Mouse (Mus musculus): Measurements from ENCODE around the gene Zfp62. TPM values are rescaled to one million over a fixed set of nuclear protein-coding genes. Genes with fewer than 3 reads are reported as not detected.

The Zfp62 gene
- polyA plus RNA-seq, 1 experiment from 2014 or later, result 33.9 TPM

- Histone ChIP-seq H3K4me1 (ENCODE audit: control insufficient read depth, insufficient read depth, low read length) (peaks cover 22% of the 10 kb centered on the region), H3K27me3 (ENCODE audit: control insufficient read depth, insufficient read depth, low read length) (no peaks in the 10 kb centered on the region), H3K4me3 (ENCODE audit: low read depth, low read length) (peak overlapping the region; percentile 57), H3K4me2 (peak overlapping the region; percentile 68), H3K36me3 (ENCODE audit: control insufficient read depth, insufficient read depth, low read length) (no peaks in the 10 kb centered on the region), H3K27ac (ENCODE audit: low read depth, low read length) (peak overlapping the region; percentile 92), H3K9ac (ENCODE audit: low read depth, low read length) (peak overlapping the region; percentile 73), H3K9me3 (replicated peaks; ENCODE audit: control insufficient read depth, low read length) (no peaks in the 10 kb centered on the region)
- ATAC-seq (replicated peaks; ENCODE audit: insufficient number of reproducible peaks, low FRiP score, low TSS enrichment), result no peak
- 22% methylated on average over 11 of the region's 11 CpGs for WGBS (ENCODE audit: insufficient replicate concordance)
These were observed 40.0 kb downstream of the Zfp62 start for GRCm38 (mm10) chr11:49242944-49243626.

GRCm38 (mm10) chr11:49243727-49244594 lies 40.9 kb downstream of the Zfp62 start, which contains the start of gene Mgat1:
Gene Mgat1, plus strand, starts transcription at chr11:49244191.
- Histone ChIP-seq H3K4me2 (peak within 1 kb of the TSS; percentile 68), H3K9ac (ENCODE audit: low read depth, low read length) (peak within 1 kb of the TSS; percentile 73), H3K9me3 (replicated peaks; ENCODE audit: control insufficient read depth, low read length) (no peaks in the 10 kb centered on the region), H3K4me3 (ENCODE audit: low read depth, low read length) (peak within 1 kb of the TSS; percentile 57), H3K4me1 (ENCODE audit: control insufficient read depth, insufficient read depth, low read length) (peaks cover 26% of the 10 kb centered on the region), H3K36me3 (ENCODE audit: control insufficient read depth, insufficient read depth, low read length) (no peaks in the 10 kb centered on the region), H3K27me3 (ENCODE audit: control insufficient read depth, insufficient read depth, low read length) (no peaks in the 10 kb centered on the region), H3K27ac (ENCODE audit: low read depth, low read length) (peak within 1 kb of the TSS; percentile 92)
- peak; percentile 92 for ATAC-seq (replicated peaks; ENCODE audit: insufficient number of reproducible peaks, low FRiP score, low TSS enrichment)
- under 1% methylated on average over 58 of the region's 60 CpGs for WGBS (ENCODE audit: insufficient replicate concordance)

GRCm38 (mm10) chr11:49244595-49244930 lies 41.5 kb downstream of the Zfp62 start:
- H3K4me3 ChIP-seq (ENCODE audit: low read depth, low read length), result peak overlapping the region; percentile 57
- no peaks in the 10 kb centered on the region for H3K36me3 ChIP-seq (ENCODE audit: control insufficient read depth, insufficient read depth, low read length)
- H3K27ac ChIP-seq (ENCODE audit: low read depth, low read length), result peak overlapping the region; percentile 92
- no peaks in the 10 kb centered on the region for H3K27me3 ChIP-seq (ENCODE audit: control insufficient read depth, insufficient read depth, low read length)
- 0% methylated on average over 4 of the region's 4 CpGs for WGBS (ENCODE audit: insufficient replicate concordance)
- no peaks in the 10 kb centered on the region for H3K9me3 ChIP-seq (replicated peaks; ENCODE audit: control insufficient read depth, low read length)
- no peak for ATAC-seq (replicated peaks; ENCODE audit: insufficient number of reproducible peaks, low FRiP score, low TSS enrichment)
- peak overlapping the region; percentile 68 for H3K4me2 ChIP-seq
- H3K4me1 ChIP-seq (ENCODE audit: control insufficient read depth, insufficient read depth, low read length), result peaks cover 30% of the 10 kb centered on the region
- H3K9ac ChIP-seq (ENCODE audit: low read depth, low read length), result peak overlapping the region; percentile 73

DNA sequence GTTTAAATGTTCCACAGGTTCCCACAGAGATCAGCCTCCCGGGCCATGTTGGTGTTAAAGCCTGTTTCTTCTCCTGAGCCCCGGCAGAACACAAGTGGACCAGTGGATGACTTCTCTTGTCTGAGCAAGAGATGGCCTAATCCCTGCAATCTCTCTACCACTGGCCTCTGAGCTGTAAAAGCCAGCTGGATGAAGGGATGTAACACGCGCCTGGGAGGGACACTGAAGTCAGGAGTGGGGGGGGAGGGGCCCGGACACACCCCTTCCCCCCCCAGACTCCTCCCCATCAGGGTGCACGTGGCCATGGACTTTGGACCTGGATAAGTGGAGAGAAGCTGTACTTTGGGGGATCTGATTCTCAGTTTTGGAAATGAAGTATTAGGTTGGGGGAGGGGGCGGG lies 42.1 kb downstream of the Zfp62 start:
- 19% methylated on average over 7 of the region's 7 CpGs for WGBS (ENCODE audit: insufficient replicate concordance)
- ATAC-seq (replicated peaks; ENCODE audit: insufficient number of reproducible peaks, low FRiP score, low TSS enrichment), result no peak
- Histone ChIP-seq H3K9me3 (replicated peaks; ENCODE audit: control insufficient read depth, low read length) (no peaks in the 10 kb centered on the region), H3K27me3 (ENCODE audit: control insufficient read depth, insufficient read depth, low read length) (no peaks in the 10 kb centered on the region), H3K9ac (ENCODE audit: low read depth, low read length) (no peak overlapping the region), H3K4me3 (ENCODE audit: low read depth, low read length) (peak overlapping the region; percentile 57), H3K4me1 (ENCODE audit: control insufficient read depth, insufficient read depth, low read length) (peaks cover 33% of the 10 kb centered on the region), H3K36me3 (ENCODE audit: control insufficient read depth, insufficient read depth, low read length) (no peaks in the 10 kb centered on the region), H3K4me2 (peak overlapping the region; percentile 68), H3K27ac (ENCODE audit: low read depth, low read length) (peak overlapping the region; percentile 92; the same call in 1 of the 2 replicates)

- H3K36me3 ChIP-seq (ENCODE audit: control insufficient read depth, insufficient read depth, low read length), result no peaks in the 10 kb centered on the region
- H3K27me3 ChIP-seq (ENCODE audit: control insufficient read depth, insufficient read depth, low read length), result no peaks in the 10 kb centered on the region
- H3K27ac ChIP-seq (ENCODE audit: low read depth, low read length), result peak overlapping the region; percentile 1; the same call in 1 of the 2 replicates
- WGBS (ENCODE audit: insufficient replicate concordance), result 18% methylated on average over 12 of the region's 12 CpGs
- no peaks in the 10 kb centered on the region for H3K9me3 ChIP-seq (replicated peaks; ENCODE audit: control insufficient read depth, low read length)
- peak overlapping the region; percentile 57 for H3K4me3 ChIP-seq (ENCODE audit: low read depth, low read length)
- peaks cover 33% of the 10 kb centered on the region for H3K4me1 ChIP-seq (ENCODE audit: control insufficient read depth, insufficient read depth, low read length)
- ATAC-seq (replicated peaks; ENCODE audit: insufficient number of reproducible peaks, low FRiP score, low TSS enrichment), result no peak
- H3K4me2 ChIP-seq, result peak overlapping the region; percentile 68
- H3K9ac ChIP-seq (ENCODE audit: low read depth, low read length), result no peak overlapping the region
These were observed 42.7 kb downstream of the Zfp62 start for GRCm38 (mm10) chr11:49245634-49246415.

DNA sequence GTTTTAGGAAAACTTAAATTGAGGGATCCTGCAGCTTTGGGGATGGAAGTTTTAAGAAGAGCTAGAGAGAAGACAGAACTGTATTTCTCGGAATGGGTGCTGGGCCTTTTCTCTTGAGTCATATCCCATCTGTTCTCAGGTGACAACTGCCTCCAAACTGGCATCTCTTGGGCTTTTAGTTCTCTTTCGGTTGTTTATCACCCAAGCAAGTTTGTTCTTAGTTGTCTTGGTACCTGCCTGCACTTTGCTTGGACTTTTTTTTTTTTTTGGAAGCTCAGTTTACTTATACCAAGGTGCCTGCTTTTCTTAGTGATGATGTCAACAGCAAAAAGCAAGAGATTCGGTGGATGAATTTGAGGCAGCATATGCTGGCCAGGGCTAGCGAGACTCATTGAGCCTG lies 43.4 kb downstream of the Zfp62 start:
- no peak overlapping the region for H3K9ac ChIP-seq (ENCODE audit: low read depth, low read length)
- H3K4me3 ChIP-seq (ENCODE audit: low read depth, low read length), result no peak overlapping the region
- H3K9me3 ChIP-seq (replicated peaks; ENCODE audit: control insufficient read depth, low read length), result no peaks in the 10 kb centered on the region
- peaks cover 38% of the 10 kb centered on the region for H3K4me1 ChIP-seq (ENCODE audit: control insufficient read depth, insufficient read depth, low read length)
- no peak for ATAC-seq (replicated peaks; ENCODE audit: insufficient number of reproducible peaks, low FRiP score, low TSS enrichment)
- no peak overlapping the region for H3K27ac ChIP-seq (ENCODE audit: low read depth, low read length)
- H3K4me2 ChIP-seq, result no peak overlapping the region
- H3K27me3 ChIP-seq (ENCODE audit: control insufficient read depth, insufficient read depth, low read length), result no peaks in the 10 kb centered on the region
- WGBS (ENCODE audit: insufficient replicate concordance), result 81% methylated on average over 4 of the region's 4 CpGs
- H3K36me3 ChIP-seq (ENCODE audit: control insufficient read depth, insufficient read depth, low read length), result no peaks in the 10 kb centered on the region

DNA sequence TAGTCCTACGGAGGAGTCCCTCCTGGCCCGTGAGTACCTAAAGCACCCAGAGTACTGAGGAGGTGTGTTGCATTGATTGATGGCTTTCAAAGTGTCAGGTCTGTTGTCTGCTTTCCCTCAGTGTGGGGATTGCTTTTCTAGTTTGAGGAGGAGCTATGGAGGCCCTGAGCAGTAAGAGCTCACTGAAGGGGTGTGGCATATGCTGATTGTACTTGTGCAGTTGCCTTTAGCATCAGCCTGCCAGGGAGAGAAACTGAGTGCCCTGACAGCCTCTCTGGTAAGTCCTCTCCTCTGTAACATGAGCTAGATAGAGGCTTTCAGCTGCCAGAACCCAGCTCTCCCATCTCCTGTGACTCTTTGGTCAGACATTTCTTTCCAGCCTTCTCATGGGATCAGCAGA lies 44.2 kb downstream of the Zfp62 start:
- no peak for ATAC-seq (replicated peaks; ENCODE audit: insufficient number of reproducible peaks, low FRiP score, low TSS enrichment)
- no peak overlapping the region for H3K27ac ChIP-seq (ENCODE audit: low read depth, low read length)
- WGBS (ENCODE audit: insufficient replicate concordance), result 45% methylated on average over 2 of the region's 2 CpGs

DNA sequence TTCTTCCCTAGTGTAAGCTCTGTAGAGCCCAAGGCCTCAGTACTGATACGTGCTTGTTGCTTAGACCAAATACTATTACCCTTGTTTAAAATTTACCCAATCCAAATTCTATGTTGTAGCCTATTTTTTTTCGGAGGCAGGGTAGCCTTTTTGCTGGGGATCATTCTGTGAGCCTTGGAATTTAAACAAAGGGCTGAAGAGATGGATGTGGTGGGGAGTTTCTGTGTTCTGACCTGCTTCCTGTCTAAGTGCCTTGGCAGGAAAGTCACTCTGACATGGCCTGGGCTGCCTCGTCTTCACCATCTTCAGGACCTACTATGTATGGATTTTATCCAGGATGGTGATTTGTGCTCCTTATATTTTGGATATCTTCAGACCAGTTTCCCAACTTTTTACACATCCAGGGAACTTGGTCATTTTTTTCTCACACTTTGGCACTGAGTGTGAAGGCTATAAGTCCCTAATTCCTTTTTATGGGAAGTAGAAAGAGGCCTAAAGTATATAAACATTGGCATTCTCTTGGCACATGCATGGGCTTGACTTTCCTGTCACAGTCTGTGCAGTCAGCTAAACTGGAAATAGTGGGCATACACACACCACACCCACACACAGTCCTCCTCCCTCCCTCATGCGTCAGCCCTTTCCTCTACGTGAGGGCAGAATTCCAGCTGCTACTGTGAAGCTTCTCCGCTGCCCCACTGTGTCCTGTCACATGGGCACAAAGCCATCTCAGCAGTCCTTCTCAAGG lies 45.3 kb downstream of the Zfp62 start:
- Histone ChIP-seq H3K4me1 (ENCODE audit: control insufficient read depth, insufficient read depth, low read length) (peaks cover 43% of the 10 kb centered on the region), H3K4me3 (ENCODE audit: low read depth, low read length) (no peak overlapping the region), H3K27me3 (ENCODE audit: control insufficient read depth, insufficient read depth, low read length) (no peaks in the 10 kb centered on the region), H3K36me3 (ENCODE audit: control insufficient read depth, insufficient read depth, low read length) (0 out of 2 replicates have a peak, but pooled peaks cover 4% of the 10 kb centered on the region), H3K27ac (ENCODE audit: low read depth, low read length) (peak overlapping the region; percentile 35; the same call in 1 of the 2 replicates), H3K4me2 (no peak overlapping the region), H3K9ac (ENCODE audit: low read depth, low read length) (no peak overlapping the region), H3K9me3 (replicated peaks; ENCODE audit: control insufficient read depth, low read length) (no peaks in the 10 kb centered on the region)
- WGBS (ENCODE audit: insufficient replicate concordance), result 67% methylated on average over 6 of the region's 6 CpGs
- ATAC-seq (replicated peaks; ENCODE audit: insufficient number of reproducible peaks, low FRiP score, low TSS enrichment), result no peak

More for the DNA sequence above, 44.2 kb downstream of the Zfp62 start:
- H3K27me3 ChIP-seq (ENCODE audit: control insufficient read depth, insufficient read depth, low read length), result no peaks in the 10 kb centered on the region
- H3K4me3 ChIP-seq (ENCODE audit: low read depth, low read length), result no peak overlapping the region
- H3K36me3 ChIP-seq (ENCODE audit: control insufficient read depth, insufficient read depth, low read length), result no peaks in the 10 kb centered on the region
- H3K4me1 ChIP-seq (ENCODE audit: control insufficient read depth, insufficient read depth, low read length), result peaks cover 43% of the 10 kb centered on the region
- no peak overlapping the region for H3K9ac ChIP-seq (ENCODE audit: low read depth, low read length)
- no peak overlapping the region for H3K4me2 ChIP-seq
- H3K9me3 ChIP-seq (replicated peaks; ENCODE audit: control insufficient read depth, low read length), result no peaks in the 10 kb centered on the region
